Mouse (Mus musculus) heart, embryonic 14.5 days (tissue): ENCODE data around the gene Wasf3. TPM values are rescaled to one million over a fixed set of nuclear protein-coding genes. Genes with fewer than 3 reads are reported as not detected.
"Not testable (repeated sequence)": the region's sequence is repeated elsewhere in the genome, so short reads cannot be mapped to it uniquely, and the experiment has no call there.

Experiments
- ATAC-seq: fragments of 200-750 bp; cut with Nextera tagmentation; 2 replicates; pipeline ENCODE4 v1.8.0; 2017; ENCODE audit warnings: low read depth, moderate TSS enrichment; ENCODE audit not compliant: insufficient number of reproducible peaks, insufficient read depth, low FRiP score
- H3K27ac ChIP-seq, 2 experiments: fragments of 200-500 bp in 1 of 2; fragments of 300-500 bp in 1 of 2; sonication (generic) in 1 of 2; replicated peaks in 1 of 2; 2 replicates each; pipeline ENCODE4 v1.5.1; 2012 to 2014; ENCODE audit warnings: low read depth in 2 of 2, low read length in 2 of 2, control low read depth in 1 of 2, mild to moderate bottlenecking in 1 of 2, mixed read lengths in 1 of 2; ENCODE audit not compliant: control insufficient read depth in 1 of 2, insufficient read depth in 1 of 2
- H3K27me3 ChIP-seq: fragments of 300-500 bp; sonication (generic); 2 replicates; pipeline ENCODE4 v1.6.1; 2014; ENCODE audit warnings: mild to moderate bottlenecking, low read length, control low read depth; ENCODE audit not compliant: control insufficient read depth, insufficient read depth
- H3K36me3 ChIP-seq: fragments of 300-500 bp; sonication (generic); 2 replicates; pipeline ENCODE4 v1.6.1; 2014; ENCODE audit warnings: mild to moderate bottlenecking, control low read depth, low read length, mixed read lengths; ENCODE audit not compliant: control insufficient read depth, insufficient read depth
- H3K4me1 ChIP-seq, 2 experiments: fragments of 200-500 bp in 1 of 2; fragments of 300-500 bp in 1 of 2; sonication (generic) in 1 of 2; 2 replicates each; pipeline ENCODE4 v1.6.1; 2012 to 2014; ENCODE audit warnings: low read length in 2 of 2, control low read depth in 1 of 2, mixed read lengths in 1 of 2; ENCODE audit not compliant: control insufficient read depth in 2 of 2, insufficient read depth in 2 of 2
- H3K4me2 ChIP-seq: fragments of 300-500 bp; sonication (generic); 2 replicates; pipeline ENCODE4 v1.6.1; 2014; ENCODE audit warnings: mild to moderate bottlenecking, low read length
- H3K4me3 ChIP-seq, 2 experiments: fragments of 200-500 bp in 1 of 2; fragments of 300-500 bp in 1 of 2; sonication (generic) in 1 of 2; 2 replicates each; pipeline ENCODE4 v1.5.1; 2012 to 2014; ENCODE audit warnings: low read length in 2 of 2, mild to moderate bottlenecking in 2 of 2, control low read depth in 1 of 2, low read depth in 1 of 2, moderate library complexity in 1 of 2; ENCODE audit not compliant: control insufficient read depth in 1 of 2, insufficient read depth in 1 of 2
- H3K9ac ChIP-seq: fragments of 300-500 bp; sonication (generic); 2 replicates; pipeline ENCODE4 v1.6.1; 2014; ENCODE audit warnings: mild to moderate bottlenecking, low read length
- H3K9me3 ChIP-seq: fragments of 300-500 bp; sonication (generic); 2 replicates; pipeline ENCODE4 v1.6.1; 2016; ENCODE audit warnings: low read length, control low read depth; ENCODE audit not compliant: control insufficient read depth
- WGBS: fragments of 180-500 bp; shearing (Covaris S2); extraction: QIAGEN DNeasy Blood & Tissue Kit; methylation state at CpG from one replicate; pipeline ENCODE4 v1.1.7; 2014; 5-methylcytosine and 5-hydroxymethylcytosine counted together
- polyA plus RNA-seq: library from polyadenylated mRNA; unstranded; fragments of >200 nt; fragmentation: Nextera tagmentation; extraction: Ambion mirVana; gene quantifications from 2 replicates; pipeline ENCODE4 v1.2.1, GENCODE M21; 2014

Wasf3 gene
- polyA plus RNA-seq, 1 experiment from 2014 or later, result 0.24 TPM

- H3K4me3 ChIP-seq, result no peak overlapping the region
- H3K4me2 ChIP-seq, result no peak overlapping the region
- 80% methylated on average over 7 of the region's 7 CpGs for WGBS
- H3K9ac ChIP-seq, result no peak overlapping the region
- ATAC-seq, result no peak
- no peaks in the 10 kb centered on the region for H3K36me3 ChIP-seq
- H3K4me1 ChIP-seq, result no peaks in the 10 kb centered on the region
- no peaks in the 10 kb centered on the region for H3K27me3 ChIP-seq
- peaks cover 6% of the 10 kb centered on the region; the same call in 1 of the 2 replicates for H3K9me3 ChIP-seq
- H3K27ac ChIP-seq, result no peak overlapping the region
Observed at GRCm38 (mm10) chr5:146398386-146399115, 13.8 kb downstream of the Wasf3 start.

GRCm38 (mm10) chr5:146401012-146401411 lies 16.2 kb downstream of the Wasf3 start:
- H3K4me3 ChIP-seq, H3K9ac ChIP-seq, H3K27me3 ChIP-seq, H3K4me1 ChIP-seq, H3K9me3 ChIP-seq, H3K27ac ChIP-seq, H3K36me3 ChIP-seq, ATAC-seq, H3K4me2 ChIP-seq: not testable (repeated sequence)
- 85% methylated on average over 6 of the region's 6 CpGs for WGBS

GRCm38 (mm10) chr5:146402311-146402710 lies 17.5 kb downstream of the Wasf3 start:
- no peaks in the 10 kb centered on the region for H3K36me3 ChIP-seq
- no peaks in the 10 kb centered on the region for H3K9me3 ChIP-seq
- H3K4me1 ChIP-seq, result no peaks in the 10 kb centered on the region
- H3K27ac ChIP-seq, result no peak overlapping the region
- H3K4me2 ChIP-seq, result no peak overlapping the region
- no peaks in the 10 kb centered on the region for H3K27me3 ChIP-seq
- no peak overlapping the region for H3K4me3 ChIP-seq
- no peak overlapping the region for H3K9ac ChIP-seq
- no peak for ATAC-seq
- 86% methylated on average over 11 of the region's 11 CpGs for WGBS

- 46% methylated on average over 2 of the region's 2 CpGs for WGBS
- no peaks in the 10 kb centered on the region for H3K36me3 ChIP-seq
- H3K9ac ChIP-seq, result no peak overlapping the region
- no peaks in the 10 kb centered on the region for H3K4me1 ChIP-seq
- no peak overlapping the region for H3K27ac ChIP-seq
- no peak for ATAC-seq
- no peak overlapping the region for H3K4me2 ChIP-seq
- no peak overlapping the region for H3K4me3 ChIP-seq
- H3K9me3 ChIP-seq, result no peaks in the 10 kb centered on the region
- H3K27me3 ChIP-seq, result peaks cover 7% of the 10 kb centered on the region; the same call in 1 of the 2 replicates
Observed at GRCm38 (mm10) chr5:146403923-146404322, 19.1 kb downstream of the Wasf3 start.

- no peaks in the 10 kb centered on the region for H3K36me3 ChIP-seq
- WGBS, result 85% methylated on average over 1 of the region's 1 CpGs
- H3K9ac ChIP-seq, result no peak overlapping the region
- no peaks in the 10 kb centered on the region for H3K4me1 ChIP-seq
- no peak overlapping the region for H3K27ac ChIP-seq
- ATAC-seq, result no peak
- H3K4me3 ChIP-seq, result no peak overlapping the region
- no peaks in the 10 kb centered on the region for H3K9me3 ChIP-seq
- no peak overlapping the region for H3K4me2 ChIP-seq
- H3K27me3 ChIP-seq, result peaks cover 12% of the 10 kb centered on the region
Observed at GRCm38 (mm10) chr5:146406133-146406532, 21.3 kb downstream of the Wasf3 start.

GRCm38 (mm10) chr5:146407791-146408190 lies 23.0 kb downstream of the Wasf3 start:
- Histone ChIP-seq H3K4me3 (no peak overlapping the region), H3K4me1 (no peaks in the 10 kb centered on the region; a peak in 1 of 4 replicates), H3K4me2 (no peak overlapping the region), H3K9ac (no peak overlapping the region), H3K9me3 (no peaks in the 10 kb centered on the region), H3K36me3 (no peaks in the 10 kb centered on the region), H3K27me3 (peaks cover 22% of the 10 kb centered on the region), H3K27ac (no peak overlapping the region)
- no peak for ATAC-seq
- 48% methylated on average over 3 of the region's 3 CpGs for WGBS

- no peak for ATAC-seq
- no peak overlapping the region for H3K4me2 ChIP-seq
- WGBS, result 88% methylated on average over 8 of the region's 8 CpGs
- H3K4me1 ChIP-seq, result peaks cover 0 to 4% of the 10 kb centered on the region in 2 experiments; a peak in 1 of 4 replicates
- H3K9me3 ChIP-seq, result no peaks in the 10 kb centered on the region
- H3K27ac ChIP-seq, result no peak overlapping the region
- no peak overlapping the region for H3K4me3 ChIP-seq
- H3K9ac ChIP-seq, result no peak overlapping the region
- H3K36me3 ChIP-seq, result no peaks in the 10 kb centered on the region
- peaks cover 25% of the 10 kb centered on the region for H3K27me3 ChIP-seq
Observed at GRCm38 (mm10) chr5:146408604-146409003, 23.8 kb downstream of the Wasf3 start.

GRCm38 (mm10) chr5:146410821-146411220 lies 26.0 kb downstream of the Wasf3 start:
- no peak overlapping the region for H3K4me2 ChIP-seq
- H3K27me3 ChIP-seq, result peaks cover 44% of the 10 kb centered on the region
- WGBS, result 94% methylated on average over 4 of the region's 4 CpGs
- H3K9ac ChIP-seq, result no peak overlapping the region
- H3K4me1 ChIP-seq, result peaks cover 0 to 4% of the 10 kb centered on the region in 2 experiments; a peak in 1 of 4 replicates
- ATAC-seq, result no peak
- no peaks in the 10 kb centered on the region for H3K9me3 ChIP-seq
- no peak overlapping the region for H3K4me3 ChIP-seq
- no peak overlapping the region for H3K27ac ChIP-seq
- H3K36me3 ChIP-seq, result no peaks in the 10 kb centered on the region
